Mouse (Mus musculus): ENCODE results near the gene Clcc1. TPM values are rescaled to one million over a fixed set of nuclear protein-coding genes. Genes with fewer than 3 reads are reported as not detected.
"Not testable (repeated sequence)": the region's sequence is repeated elsewhere in the genome, so short reads cannot be mapped to it uniquely, and the experiment has no call there.

Gene Clcc1
- polyA plus RNA-seq, 1 experiment from 2014 or later: 58.1 TPM

GRCm38 (mm10) chr3:108676616-108677015 lies 22.9 kb downstream of the Clcc1 start:
- 75% methylated on average over 4 of the region's 4 CpGs for WGBS
- Histone ChIP-seq H3K27ac (no peak overlapping the region), H3K4me3 (no peak overlapping the region), H3K36me3 (peaks cover 98% of the 10 kb centered on the region), H3K27me3 (ENCODE audit: insufficient read depth, poor library complexity, severe bottlenecking) (no peaks in the 10 kb centered on the region), H3K9me3 (no peaks in the 10 kb centered on the region), H3K4me1 (replicated peaks) (no peaks in the 10 kb centered on the region)
- DNase-seq (ENCODE audit: low spot score): no peak

DNA sequence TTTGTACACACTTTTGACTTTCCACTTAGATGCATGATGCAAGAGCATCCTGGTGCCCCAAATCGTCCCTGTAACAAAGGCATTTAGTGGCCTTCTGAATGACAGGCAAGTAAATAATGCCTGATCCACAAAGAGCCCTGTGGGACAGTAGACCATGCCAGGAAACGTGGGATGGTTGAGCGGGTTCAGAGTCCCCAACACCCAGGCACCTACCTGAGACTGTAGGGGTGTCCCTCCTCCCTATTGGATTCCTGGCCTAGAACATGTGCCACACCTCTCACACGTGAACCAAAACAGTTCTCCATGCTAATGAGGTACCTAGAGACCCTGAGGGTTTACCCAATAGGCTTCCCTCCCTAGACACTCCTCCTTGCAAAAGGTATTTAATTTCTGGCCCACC lies 27.3 kb downstream of the Clcc1 start:
- no peak for DNase-seq (ENCODE audit: low spot score)
- no peaks in the 10 kb centered on the region for H3K27me3 ChIP-seq (ENCODE audit: insufficient read depth, poor library complexity, severe bottlenecking)
- peaks cover 98% of the 10 kb centered on the region for H3K36me3 ChIP-seq
- no peaks in the 10 kb centered on the region for H3K4me1 ChIP-seq (replicated peaks)
- H3K27ac ChIP-seq: no peak overlapping the region
- no peak overlapping the region for H3K4me3 ChIP-seq
- WGBS: 90% methylated on average over 4 of the region's 4 CpGs
- no peaks in the 10 kb centered on the region for H3K9me3 ChIP-seq

- H3K4me3 ChIP-seq; H3K27ac ChIP-seq; H3K4me1 ChIP-seq (replicated peaks); DNase-seq (ENCODE audit: low spot score); H3K27me3 ChIP-seq (ENCODE audit: insufficient read depth, poor library complexity, severe bottlenecking); H3K9me3 ChIP-seq: not testable (repeated sequence)
- WGBS: 98% methylated on average over 5 of the region's 5 CpGs
- H3K36me3 ChIP-seq: peaks cover 96% of the 10 kb centered on the region
Measured at GRCm38 (mm10) chr3:108683597-108683996, 29.9 kb downstream of the Clcc1 start.

GRCm38 (mm10) chr3:108685701-108686100 lies 32.0 kb downstream of the Clcc1 start:
- no peak for DNase-seq (ENCODE audit: low spot score)
- Histone ChIP-seq H3K4me3 (no peak overlapping the region), H3K27me3 (ENCODE audit: insufficient read depth, poor library complexity, severe bottlenecking) (no peaks in the 10 kb centered on the region), H3K9me3 (no peaks in the 10 kb centered on the region), H3K36me3 (peaks cover 95% of the 10 kb centered on the region), H3K4me1 (replicated peaks) (0 out of 2 replicates have a peak, but pooled peaks cover 4% of the 10 kb centered on the region), H3K27ac (no peak overlapping the region)
- WGBS: 96% methylated on average over 7 of the region's 7 CpGs

GRCm38 (mm10) chr3:108689015-108689441 lies 35.3 kb downstream of the Clcc1 start:
- H3K27me3 ChIP-seq (ENCODE audit: insufficient read depth, poor library complexity, severe bottlenecking): no peaks in the 10 kb centered on the region
- H3K36me3 ChIP-seq: peaks cover 74% of the 10 kb centered on the region

DNA sequence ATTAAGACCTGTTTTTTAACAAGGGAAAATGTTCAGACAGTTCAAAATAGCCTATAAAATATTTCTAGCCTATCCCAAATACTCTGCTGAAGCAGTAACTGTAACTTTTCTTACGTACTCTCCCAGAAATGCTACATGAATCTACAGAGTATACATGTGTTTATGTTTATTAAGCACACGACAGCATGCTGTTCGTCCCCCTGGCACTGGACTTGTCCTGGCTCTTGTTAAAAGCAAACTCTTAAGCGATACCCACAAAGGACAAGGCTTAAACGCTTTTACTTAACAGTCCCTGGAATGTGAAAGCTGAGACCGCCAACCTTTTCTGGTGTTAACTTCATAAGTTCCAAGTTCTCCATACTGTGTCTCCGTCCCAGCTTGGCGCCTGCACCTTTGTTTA lies 35.7 kb downstream of the Clcc1 start:
- H3K4me1 ChIP-seq (replicated peaks): 0 out of 2 replicates have a peak, but pooled peaks cover 4% of the 10 kb centered on the region
- H3K27me3 ChIP-seq (ENCODE audit: insufficient read depth, poor library complexity, severe bottlenecking): no peaks in the 10 kb centered on the region
- H3K27ac ChIP-seq: no peak overlapping the region
- no peak for DNase-seq (ENCODE audit: low spot score)
- WGBS: 86% methylated on average over 8 of the region's 8 CpGs
- no peak overlapping the region for H3K4me3 ChIP-seq
- peaks cover 74% of the 10 kb centered on the region for H3K36me3 ChIP-seq
- H3K9me3 ChIP-seq: no peaks in the 10 kb centered on the region

More at GRCm38 (mm10) chr3:108689015-108689441, 35.3 kb downstream of the Clcc1 start:
- H3K4me1 ChIP-seq (replicated peaks): 0 out of 2 replicates have a peak, but pooled peaks cover 4% of the 10 kb centered on the region
- DNase-seq (ENCODE audit: low spot score): no peak
- WGBS: 79% methylated on average over 6 of the region's 6 CpGs
- no peaks in the 10 kb centered on the region for H3K9me3 ChIP-seq
- H3K4me3 ChIP-seq: no peak overlapping the region
- no peak overlapping the region for H3K27ac ChIP-seq

DNA sequence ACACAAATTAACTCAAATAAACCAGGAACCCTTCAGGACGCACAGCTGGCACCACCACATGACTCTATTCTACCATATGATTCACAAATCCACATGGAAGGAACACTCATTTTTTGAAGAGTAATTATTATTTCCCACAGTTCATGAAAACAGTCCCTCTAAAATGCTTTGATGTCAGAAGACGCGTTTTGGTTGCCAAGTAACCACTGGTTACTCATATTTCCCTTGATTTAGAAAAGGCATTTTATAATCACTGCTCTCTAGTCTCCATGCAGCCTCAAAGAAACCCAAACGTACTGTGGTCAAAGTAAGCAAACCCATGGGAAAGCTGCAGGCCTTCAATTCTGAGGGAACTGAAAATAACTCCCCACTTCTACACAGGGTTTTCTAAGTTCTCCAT lies 36.3 kb downstream of the Clcc1 start:
- 89% methylated on average over 4 of the region's 4 CpGs for WGBS
- Histone ChIP-seq H3K9me3 (no peaks in the 10 kb centered on the region), H3K27me3 (ENCODE audit: insufficient read depth, poor library complexity, severe bottlenecking) (no peaks in the 10 kb centered on the region), H3K4me3 (no peak overlapping the region), H3K27ac (no peak overlapping the region), H3K36me3 (peaks cover 77% of the 10 kb centered on the region), H3K4me1 (replicated peaks) (0 out of 2 replicates have a peak, but pooled peaks cover 4% of the 10 kb centered on the region)
- no peak for DNase-seq (ENCODE audit: low spot score)

DNA sequence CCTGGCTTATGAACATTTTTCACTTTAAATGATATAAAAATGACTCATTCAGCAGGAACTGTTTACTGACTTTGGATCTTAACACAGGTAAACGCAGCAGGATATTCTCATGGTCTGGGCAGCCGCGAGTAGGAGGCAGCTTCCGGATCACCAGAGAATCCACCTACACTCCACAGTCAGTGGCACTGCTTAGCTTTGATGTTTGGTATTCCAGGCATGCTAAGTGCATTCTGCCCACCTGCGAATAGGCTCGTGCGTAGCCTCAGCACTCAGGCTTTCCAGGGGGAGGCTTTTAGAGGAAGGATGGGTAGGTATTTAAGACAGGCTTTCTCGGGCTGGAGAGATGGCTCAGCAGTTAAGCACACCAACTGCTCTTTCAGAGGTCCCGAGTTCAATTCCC lies 40.6 kb downstream of the Clcc1 start:
- Histone ChIP-seq H3K36me3 (peaks cover 77% of the 10 kb centered on the region), H3K4me3 (no peak overlapping the region), H3K4me1 (replicated peaks) (no peaks in the 10 kb centered on the region), H3K27ac (no peak overlapping the region), H3K9me3 (no peaks in the 10 kb centered on the region), H3K27me3 (ENCODE audit: insufficient read depth, poor library complexity, severe bottlenecking) (no peaks in the 10 kb centered on the region)
- 93% methylated on average over 9 of the region's 9 CpGs for WGBS
- DNase-seq (ENCODE audit: low spot score): no peak

- 90% methylated on average over 8 of the region's 8 CpGs for WGBS
- DNase-seq (ENCODE audit: low spot score): no peak
- Histone ChIP-seq H3K27ac (no peak overlapping the region), H3K9me3 (no peaks in the 10 kb centered on the region), H3K4me3 (no peak overlapping the region), H3K4me1 (replicated peaks) (no peaks in the 10 kb centered on the region), H3K36me3 (peaks cover 98% of the 10 kb centered on the region), H3K27me3 (ENCODE audit: insufficient read depth, poor library complexity, severe bottlenecking) (no peaks in the 10 kb centered on the region)
Measured at GRCm38 (mm10) chr3:108698662-108699061, 44.9 kb downstream of the Clcc1 start.

DNA sequence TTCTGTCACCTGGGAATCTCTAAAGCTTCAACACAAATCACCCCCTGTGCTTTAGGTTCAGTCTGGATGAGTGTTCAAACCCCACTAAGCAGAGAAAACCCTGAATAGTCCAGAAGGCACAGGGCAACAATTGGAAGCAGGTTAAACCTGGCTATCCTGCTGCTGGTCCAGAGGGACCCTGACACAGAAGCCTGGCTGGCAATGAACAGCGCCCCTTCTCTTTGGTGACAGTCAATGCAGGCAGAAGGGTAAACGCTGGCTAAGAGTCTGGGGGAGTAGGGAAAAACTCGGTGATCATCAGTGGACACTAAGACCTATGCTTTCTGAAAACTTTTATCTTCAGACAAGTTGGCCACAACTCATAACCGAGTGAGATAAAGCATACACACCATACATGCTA lies 46.1 kb downstream of the Clcc1 start:
- Histone ChIP-seq H3K9me3 (no peaks in the 10 kb centered on the region), H3K4me1 (replicated peaks) (0 out of 2 replicates have a peak, but pooled peaks cover 3% of the 10 kb centered on the region), H3K4me3 (no peak overlapping the region), H3K27ac (no peak overlapping the region), H3K36me3 (peaks cover 93% of the 10 kb centered on the region), H3K27me3 (ENCODE audit: insufficient read depth, poor library complexity, severe bottlenecking) (no peaks in the 10 kb centered on the region)
- WGBS: 96% methylated on average over 4 of the region's 4 CpGs
- DNase-seq (ENCODE audit: low spot score): no peak

DNA sequence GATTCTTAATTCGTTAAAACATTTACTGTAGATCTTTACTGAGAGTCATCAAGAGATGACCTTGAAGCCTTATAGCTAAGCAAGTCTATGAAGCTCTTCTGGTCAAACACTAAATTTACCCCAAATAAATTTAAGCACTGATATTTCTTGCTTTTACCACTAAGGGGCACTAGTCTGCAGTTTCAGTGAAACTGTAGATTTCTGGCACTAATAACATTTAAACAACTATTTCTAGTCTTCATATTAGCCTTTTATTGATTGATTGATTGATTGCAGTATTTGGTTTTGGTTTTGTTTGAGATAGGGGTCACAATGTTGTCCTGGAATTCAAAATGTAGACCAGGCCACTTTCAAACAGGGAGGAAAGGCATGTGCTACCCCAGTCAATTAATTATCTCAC lies 47.5 kb downstream of the Clcc1 start:
- DNase-seq (ENCODE audit: low spot score): no peak
- 84% methylated on average over 1 of the region's 1 CpGs for WGBS
- peaks cover 93% of the 10 kb centered on the region for H3K36me3 ChIP-seq
- no peaks in the 10 kb centered on the region for H3K9me3 ChIP-seq
- no peaks in the 10 kb centered on the region for H3K27me3 ChIP-seq (ENCODE audit: insufficient read depth, poor library complexity, severe bottlenecking)
- no peak overlapping the region for H3K4me3 ChIP-seq
- H3K27ac ChIP-seq: no peak overlapping the region
- H3K4me1 ChIP-seq (replicated peaks): 0 out of 2 replicates have a peak, but pooled peaks cover 3% of the 10 kb centered on the region

DNA sequence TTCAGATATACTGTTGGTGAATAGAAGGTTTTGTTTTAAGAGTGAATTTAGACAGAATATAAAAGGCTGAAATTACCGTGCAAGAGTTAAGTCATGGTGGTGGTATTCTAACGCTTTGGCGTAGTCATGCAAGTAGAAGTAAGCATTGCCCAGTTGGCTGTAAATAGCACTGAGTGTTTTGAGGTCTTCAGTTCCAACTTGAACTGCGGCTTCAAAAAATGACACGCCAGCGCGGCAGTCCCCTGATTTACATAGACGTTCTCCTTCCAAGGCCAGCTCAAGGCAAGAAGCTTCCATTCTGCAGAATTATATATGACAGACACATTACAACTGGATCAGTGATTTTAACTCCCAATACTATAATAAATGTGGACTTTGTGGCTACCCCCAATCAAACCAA lies 49.1 kb downstream of the Clcc1 start:
- H3K4me1 ChIP-seq (replicated peaks): 0 out of 2 replicates have a peak, but pooled peaks cover 3% of the 10 kb centered on the region
- no peak overlapping the region for H3K27ac ChIP-seq
- H3K36me3 ChIP-seq: peaks cover 90% of the 10 kb centered on the region
- no peak for DNase-seq (ENCODE audit: low spot score)
- 96% methylated on average over 8 of the region's 8 CpGs for WGBS
- no peaks in the 10 kb centered on the region for H3K9me3 ChIP-seq
- no peaks in the 10 kb centered on the region for H3K27me3 ChIP-seq (ENCODE audit: insufficient read depth, poor library complexity, severe bottlenecking)
- no peak overlapping the region for H3K4me3 ChIP-seq

DNA sequence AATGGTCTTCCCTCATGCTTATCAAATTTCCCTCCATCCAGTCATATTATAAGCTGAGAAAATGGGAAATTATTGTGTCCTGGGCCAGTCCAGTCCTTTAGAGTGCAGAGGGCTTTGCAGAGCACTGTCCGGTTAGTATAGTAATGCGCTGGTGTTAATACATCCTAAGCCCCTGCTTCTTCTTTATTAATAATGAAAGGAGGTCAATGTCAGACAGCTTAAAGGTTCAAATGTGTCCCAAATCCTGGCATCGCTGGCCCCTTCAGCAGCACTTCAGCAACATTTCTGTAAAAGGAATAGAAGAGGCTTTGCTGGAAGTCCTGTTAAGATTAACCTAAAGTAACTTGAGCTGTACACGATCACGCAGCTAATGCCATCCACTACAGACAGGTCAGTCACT lies 57.6 kb downstream of the Clcc1 start:
- peaks cover 9% of the 10 kb centered on the region for H3K9me3 ChIP-seq
- peaks cover 10% of the 10 kb centered on the region for H3K4me1 ChIP-seq (replicated peaks)
- no peaks in the 10 kb centered on the region for H3K27me3 ChIP-seq (ENCODE audit: insufficient read depth, poor library complexity, severe bottlenecking)
- no peak overlapping the region for H3K4me3 ChIP-seq
- H3K36me3 ChIP-seq: peaks cover 58% of the 10 kb centered on the region
- no peak overlapping the region for H3K27ac ChIP-seq
- no peak for DNase-seq (ENCODE audit: low spot score)
- 94% methylated on average over 5 of the region's 5 CpGs for WGBS

DNA sequence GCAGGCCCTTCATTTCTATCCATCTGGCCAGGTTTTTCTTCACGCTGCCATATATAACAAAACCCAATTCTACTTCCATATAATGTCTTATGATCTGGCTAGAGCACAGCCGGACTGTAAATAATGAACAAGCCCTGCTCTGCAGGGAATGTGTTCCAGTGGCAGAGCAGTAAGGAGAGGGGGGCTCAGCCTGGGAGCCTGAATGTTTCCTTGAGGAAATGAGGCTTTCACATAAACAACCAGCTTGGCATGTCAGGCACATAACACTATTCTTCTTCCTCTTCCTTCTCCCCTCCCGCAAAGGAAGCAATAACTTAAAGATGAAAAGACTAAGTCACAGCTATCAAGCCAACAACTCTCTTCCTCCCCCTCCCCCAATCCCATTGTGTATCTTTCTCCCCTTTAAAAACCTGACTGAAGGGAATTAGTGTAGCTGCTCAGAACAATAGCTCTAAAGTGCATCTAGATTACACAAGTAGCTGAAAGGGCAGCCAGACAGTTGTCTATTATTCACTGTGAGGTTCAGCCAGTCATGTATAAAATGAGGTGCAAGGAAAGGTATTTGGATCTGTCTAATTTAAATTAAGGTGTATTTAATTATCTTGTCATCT lies 59.5 kb downstream of the Clcc1 start:
- Histone ChIP-seq H3K4me1 (replicated peaks) (peaks cover 10% of the 10 kb centered on the region), H3K27me3 (ENCODE audit: insufficient read depth, poor library complexity, severe bottlenecking) (no peaks in the 10 kb centered on the region), H3K36me3 (peaks cover 48% of the 10 kb centered on the region), H3K4me3 (no peak overlapping the region), H3K9me3 (peaks cover 9% of the 10 kb centered on the region), H3K27ac (no peak overlapping the region)
- 62% methylated on average over 3 of the region's 3 CpGs for WGBS
- no peak for DNase-seq (ENCODE audit: low spot score)
